Comparison of ENCODE assay signal across 9 mouse cellular contexts in genomic region chr5:64738781-64739310, GRCm38 (mm10).
DNase-seq lines count a peak whose midpoint lies in the region; ATAC-seq and TF ChIP-seq lines count a peak whose summit lies in the region.
"Had no signal": no experiment of that assay in that cellular context is flagged by ENCODE, and none has a peak within 500 bp of the region (broad histone marks: within the 10 kb centered on the region; RNA-seq: fewer than 3 reads in every experiment).

No protein-coding gene starts in this region.

- intact Hi-C loops in heart, postnatal 36 days (cut with DNase I) = no loop called here

- TF ChIP-seq CTCF in cerebellum, adult 2 months (IDR thresholded peaks at IDR 0.05; ENCODE audit: borderline replicate concordance, insufficient read depth, low read depth, low read length) = no peak

- in situ Hi-C loops in ES-E14 (cut with MboI; ENCODE audit: low sequenced_read_pairs in 2 of 2, unreplicated experiment in 2 of 2) = no loop called here

- H3K27me3 ChIP-seq in heart, embryonic 10.5 days (ENCODE audit: insufficient read depth, poor library complexity, severe bottlenecking) = no peaks in the 10 kb centered on the region
- no peaks in the 10 kb centered on the region for H3K27me3 ChIP-seq in hindbrain, embryonic 13.5 days
- H3K27me3 ChIP-seq in midbrain, embryonic 15.5 days (replicated peaks) = no peaks in the 10 kb centered on the region
- H3K27me3 ChIP-seq in cerebellum, adult 2 months (ENCODE audit: control insufficient read depth, insufficient read depth, low read length) = no peaks in the 10 kb centered on the region

- no peaks in the 10 kb centered on the region for H3K36me3 ChIP-seq in heart, embryonic 10.5 days
- no peaks in the 10 kb centered on the region for H3K36me3 ChIP-seq in ES-E14 (ENCODE audit: control insufficient read depth, insufficient read depth, low read length, poor library complexity, severe bottlenecking)
- no peaks in the 10 kb centered on the region for H3K36me3 ChIP-seq in hindbrain, embryonic 13.5 days
- no peaks in the 10 kb centered on the region for H3K36me3 ChIP-seq in midbrain, embryonic 15.5 days (replicated peaks)

- no peak for TF ChIP-seq POLR2A in cerebellum, adult 2 months (IDR thresholded peaks at IDR 0.05; ENCODE audit: borderline replicate concordance, insufficient read depth, low read length)

- 0 out of 2 replicates have a peak, but pooled peaks have one; percentile 28 for ATAC-seq in hindbrain, embryonic 13.5 days (ENCODE audit: low FRiP score)
- peak; percentile 50; the same call in 1 of the 2 replicates for ATAC-seq in midbrain, embryonic 15.5 days (replicated peaks)

- H3K9me3 ChIP-seq in heart, embryonic 10.5 days = no peaks in the 10 kb centered on the region
- no peaks in the 10 kb centered on the region for H3K9me3 ChIP-seq in ES-E14 (ENCODE audit: control insufficient read depth, insufficient read depth, low read depth, low read length)
- no peaks in the 10 kb centered on the region for H3K9me3 ChIP-seq in hindbrain, embryonic 13.5 days
- H3K9me3 ChIP-seq in midbrain, embryonic 15.5 days = no peaks in the 10 kb centered on the region

- H3K4me1 ChIP-seq in heart, embryonic 10.5 days = peaks cover 26% of the 10 kb centered on the region
- peaks cover 4 to 14% of the 10 kb centered on the region in 2 experiments; a peak in 3 of 4 replicates for H3K4me1 ChIP-seq in ES-E14 (ENCODE audit: control insufficient read depth in 2 of 2, insufficient read depth in 2 of 2, low read length in 2 of 2, poor library complexity in 1 of 2)
- H3K4me1 ChIP-seq in hindbrain, embryonic 13.5 days (replicated peaks) = peaks cover 23% of the 10 kb centered on the region
- H3K4me1 ChIP-seq in midbrain, embryonic 15.5 days = peaks cover 20% of the 10 kb centered on the region; the same call in 1 of the 2 replicates
- H3K4me1 ChIP-seq in cerebellum, adult 2 months (ENCODE audit: control insufficient read depth, insufficient read depth, low read length) = no peaks in the 10 kb centered on the region

- H3K9ac ChIP-seq in ES-E14 (ENCODE audit: insufficient read depth, low read depth, low read length, poor library complexity, severe bottlenecking) = peak overlapping the region; percentile 27; the same call in 1 of the 2 replicates
- peak overlapping the region; percentile 49 for H3K9ac ChIP-seq in hindbrain, embryonic 13.5 days
- no peak overlapping the region for H3K9ac ChIP-seq in midbrain, embryonic 15.5 days

- H3K27ac ChIP-seq in heart, embryonic 10.5 days = peak overlapping the region; percentile 85
- peak overlapping the region; percentile 77; the same call in 1 of the 2 replicates for H3K27ac ChIP-seq in ES-E14 (ENCODE audit: insufficient read depth, low read depth, low read length, poor library complexity, severe bottlenecking)
- no peak overlapping the region for H3K27ac ChIP-seq in hindbrain, embryonic 13.5 days
- H3K27ac ChIP-seq in midbrain, embryonic 15.5 days = no peak overlapping the region
- H3K27ac ChIP-seq in cerebellum, adult 2 months (ENCODE audit: insufficient read depth, low read length) = no peak overlapping the region

- 42% methylated on average over 10 of the region's 10 CpGs for WGBS in heart, embryonic 10.5 days
- WGBS in hindbrain, embryonic 13.5 days = 13% methylated on average over 10 of the region's 10 CpGs
- WGBS in midbrain, embryonic 15.5 days = 14% methylated on average over 10 of the region's 10 CpGs
- WGBS in cerebellum, adult 2 months = 43% methylated on average over 10 of the region's 10 CpGs

- H3K4me3 ChIP-seq in heart, embryonic 10.5 days = no peak overlapping the region
- H3K4me3 ChIP-seq in ES-E14 (ENCODE audit: insufficient read depth in 1 of 2, low read depth in 1 of 2, low read length in 2 of 2, poor library complexity in 1 of 2, severe bottlenecking in 1 of 2) = no peak overlapping the region
- H3K4me3 ChIP-seq in hindbrain, embryonic 13.5 days = no peak overlapping the region
- H3K4me3 ChIP-seq in midbrain, embryonic 15.5 days = no peak overlapping the region
- no peak overlapping the region for H3K4me3 ChIP-seq in cerebellum, adult 2 months (replicated peaks; ENCODE audit: insufficient read depth, low read depth, low read length)

- H3K4me2 ChIP-seq in hindbrain, embryonic 13.5 days = peak overlapping the region; percentile 36
- peak overlapping the region; percentile 16; the same call in 1 of the 2 replicates for H3K4me2 ChIP-seq in midbrain, embryonic 15.5 days

- no peak for DNase-seq in heart, embryonic 10.5 days (ENCODE audit: low spot score)
- DNase-seq in heart, postnatal 36 days = no peak
- DNase-seq in ES-E14 (ENCODE audit: low read depth, low spot score) = no peak
- no peak for DNase-seq in layer of hippocampus, postnatal 14 days (ENCODE audit: low spot score in 2 of 2)
- no peak for DNase-seq in cerebellum, adult 2 months
- no peak for DNase-seq in cerebellum, postnatal 14 days
- DNase-seq: cerebellum, adult 8-10 months had no signal

TF ChIP-seq in ES-E14, 5 proteins besides CTCF, POLR2A, EP300 and RAD21:
- no peak for TF ChIP-seq CHD2 (IDR thresholded peaks at IDR 0.05; ENCODE audit: low read depth, low read length)
- TF ChIP-seq MAFK (IDR thresholded peaks at IDR 0.05; ENCODE audit: insufficient read depth, low read depth, low read length) = no peak
- TF ChIP-seq HCFC1 (IDR thresholded peaks at IDR 0.05; ENCODE audit: borderline replicate concordance, insufficient read depth, low read length) = no peak
- no peak for TF ChIP-seq ZC3H11A (IDR thresholded peaks at IDR 0.05; ENCODE audit: borderline replicate concordance, low read depth, low read length)
- no peak for TF ChIP-seq ZNF384 (IDR thresholded peaks at IDR 0.05; ENCODE audit: low read depth, low read length)
TF ChIP-seq in ES-E14: peak in this region for 0.

Comparison
In these comparisons a context has a peak if more than half of its experiments do, and no peak if none do; other contexts are left out.
1. H3K27ac ChIP-seq: peak in heart, embryonic 10.5 days (single experiment) and ES-E14 (single experiment); none in hindbrain, embryonic 13.5 days (single experiment), midbrain, embryonic 15.5 days (single experiment) and cerebellum, adult 2 months (single experiment).